Comparison of ENCODE assay signal across 8 mouse cellular contexts in the genomic region with DNA sequence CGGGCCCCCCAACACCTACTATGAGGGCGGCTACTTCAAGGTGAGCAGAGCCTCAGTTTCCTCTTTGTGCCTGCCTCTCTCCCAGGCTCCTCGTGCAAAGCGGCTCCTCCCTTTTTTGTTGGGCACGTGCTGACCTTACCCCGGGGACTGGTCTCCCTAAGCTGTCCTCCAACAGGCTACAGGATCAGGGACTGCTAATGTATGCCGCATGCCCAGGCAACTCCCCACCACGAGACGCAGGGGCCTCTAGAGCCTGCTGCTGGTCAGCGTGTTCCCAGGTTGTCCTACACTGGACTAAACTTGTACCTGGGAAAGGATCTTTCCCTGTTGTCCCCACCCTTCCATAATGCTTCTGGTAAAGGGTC. TPM values are rescaled to one million over a fixed set of nuclear protein-coding genes. Genes with fewer than 3 reads are reported as not detected.
DNase-seq lines count a peak whose midpoint lies in the region; ATAC-seq and TF ChIP-seq lines count a peak whose summit lies in the region.

No protein-coding gene starts in this region.

- no peak for ATAC-seq in hindbrain, postnatal 0 days

- H3K4me3 ChIP-seq in embryonic facial prominence, embryonic 10.5 days = peak overlapping the region; percentile 67
- H3K4me3 ChIP-seq in hindbrain, postnatal 0 days (ENCODE audit: low read length) = peak overlapping the region; percentile 73

- peak overlapping the region; percentile 82 for H3K27ac ChIP-seq in embryonic facial prominence, embryonic 10.5 days (replicated peaks)
- H3K27ac ChIP-seq in hindbrain, postnatal 0 days = peak overlapping the region; percentile 85

- H3K9ac ChIP-seq in hindbrain, postnatal 0 days (replicated peaks; ENCODE audit: low read length) = peak overlapping the region; percentile 84

- TF ChIP-seq CTCF in hindbrain, postnatal 0 days (IDR thresholded peaks at IDR 0.05; ENCODE audit: low read depth) = no peak

- H3K9me3 ChIP-seq in embryonic facial prominence, embryonic 10.5 days = no peaks in the 10 kb centered on the region
- H3K9me3 ChIP-seq in hindbrain, postnatal 0 days (ENCODE audit: low read length) = no peaks in the 10 kb centered on the region

- peak overlapping the region; percentile 96 for H3K4me2 ChIP-seq in hindbrain, postnatal 0 days (ENCODE audit: low read depth, low read length)

- no peaks in the 10 kb centered on the region for H3K27me3 ChIP-seq in embryonic facial prominence, embryonic 10.5 days (replicated peaks; ENCODE audit: low read depth, poor library complexity, severe bottlenecking)
- H3K27me3 ChIP-seq in hindbrain, postnatal 0 days (ENCODE audit: insufficient read depth, low read length) = no peaks in the 10 kb centered on the region

- H3K4me1 ChIP-seq in embryonic facial prominence, embryonic 10.5 days = peaks cover 26% of the 10 kb centered on the region
- peaks cover 17% of the 10 kb centered on the region for H3K4me1 ChIP-seq in hindbrain, postnatal 0 days (ENCODE audit: insufficient read depth, low read length)

- DNase-seq in gastrocnemius, adult 18-20 months (ENCODE audit: low spot score) = peak; percentile 37
- DNase-seq in gastrocnemius, postnatal 14 days = no peak
- DNase-seq in B cell, adult 2 months = peak; percentile 31 to 33
- no peak for DNase-seq in embryonic facial prominence, embryonic 10.5 days (ENCODE audit: low spot score)
- DNase-seq in hindbrain, postnatal 0 days (ENCODE audit: low spot score) = no peak
- peak; percentile 40 for DNase-seq in lung, postnatal 10 days
- peak; percentile 62 for DNase-seq in testis, postnatal 10 days (ENCODE audit: low spot score)
- no peak for DNase-seq in left cerebral cortex, postnatal 36 days (ENCODE audit: low spot score in 2 of 2)

- WGBS in embryonic facial prominence, embryonic 10.5 days = 0% methylated on average over 10 of the region's 10 CpGs
- WGBS in hindbrain, postnatal 0 days = 0% methylated on average over 9 of the region's 10 CpGs

- H3K36me3 ChIP-seq in embryonic facial prominence, embryonic 10.5 days (replicated peaks) = peaks cover 41% of the 10 kb centered on the region
- H3K36me3 ChIP-seq in hindbrain, postnatal 0 days (ENCODE audit: insufficient read depth, low read length) = peaks cover 34% of the 10 kb centered on the region

- intact Hi-C loops in gastrocnemius, postnatal 14 days (cut with DNase I; ENCODE audit: low total_unique reads) = no loop called here
- intact Hi-C loops in left cerebral cortex, postnatal 36 days (cut with DNase I) = no loop called here

RNA-seq across cellular contexts. Expression of gene Cdc34, which starts 0.5 kb away (rescaled TPM):
- 100 to 1,000 TPM; 388 to 419 TPM for total RNA-seq in gastrocnemius, adult 18-20 months (2021)
- total RNA-seq in gastrocnemius, postnatal 14 days (2021) = 100 to 1,000 TPM; 314 to 321 TPM
- polyA plus RNA-seq in embryonic facial prominence, embryonic 10.5 days (2016; fragmentation: Nextera tagmentation; extraction: Ambion mirVana) = 240 and 250 TPM in 2 replicates
- total RNA-seq in hindbrain, postnatal 0 days (2014; rRNA removed) = 65.1 and 76.7 TPM in 2 replicates
- polyA plus RNA-seq in hindbrain, postnatal 0 days (2015; fragmentation: Nextera tagmentation; extraction: Ambion mirVana) = 69.8 and 71.3 TPM in 2 replicates
- total RNA-seq in left cerebral cortex, postnatal 36 days (2021) = 10 to 100 TPM; 76.2 to 90.0 TPM

RNA-seq across cellular contexts. Expression of gene Gzmm, which starts 6.3 kb away (rescaled TPM):
- 10 to 100 TPM in 1 of 2 experiments, 1 to 10 TPM in 1; 8.3 to 10.1 TPM for total RNA-seq in gastrocnemius, adult 18-20 months (2021)
- 1 to 10 TPM; 2.3 to 2.9 TPM for total RNA-seq in gastrocnemius, postnatal 14 days (2021)
- polyA plus RNA-seq in embryonic facial prominence, embryonic 10.5 days (2016; fragmentation: Nextera tagmentation; extraction: Ambion mirVana) = 0.88 and 1.5 TPM in 2 replicates
- 0.22 and 0.63 TPM in 2 replicates for total RNA-seq in hindbrain, postnatal 0 days (2014; rRNA removed)
- 1.2 TPM in 2 replicates for polyA plus RNA-seq in hindbrain, postnatal 0 days (2015; fragmentation: Nextera tagmentation; extraction: Ambion mirVana)
- 1 to 10 TPM; 1.8 to 2.0 TPM for total RNA-seq in left cerebral cortex, postnatal 36 days (2021)

RNA-seq across cellular contexts. Expression of gene Tpgs1, which starts 13.4 kb away (rescaled TPM):
- 10 to 100 TPM; 19.1 to 19.7 TPM for total RNA-seq in gastrocnemius, adult 18-20 months (2021)
- total RNA-seq in gastrocnemius, postnatal 14 days (2021) = 10 to 100 TPM; 22.6 to 24.0 TPM
- polyA plus RNA-seq in embryonic facial prominence, embryonic 10.5 days (2016; fragmentation: Nextera tagmentation; extraction: Ambion mirVana) = 62.6 and 63.5 TPM in 2 replicates
- total RNA-seq in hindbrain, postnatal 0 days (2014; rRNA removed) = 117 and 135 TPM in 2 replicates
- 132 and 133 TPM in 2 replicates for polyA plus RNA-seq in hindbrain, postnatal 0 days (2015; fragmentation: Nextera tagmentation; extraction: Ambion mirVana)
- 10 to 100 TPM; 71.4 to 91.6 TPM for total RNA-seq in left cerebral cortex, postnatal 36 days (2021)

RNA-seq across cellular contexts. Expression of gene Madcam1, which starts 18.2 kb away (rescaled TPM):
- not detected for total RNA-seq in gastrocnemius, adult 18-20 months (2021)
- not detected for total RNA-seq in gastrocnemius, postnatal 14 days (2021)
- polyA plus RNA-seq in embryonic facial prominence, embryonic 10.5 days (2016; fragmentation: Nextera tagmentation; extraction: Ambion mirVana) = 2.5 and 3.2 TPM in 2 replicates
- total RNA-seq in hindbrain, postnatal 0 days (2014; rRNA removed) = 0.90 and 2.1 TPM in 2 replicates
- 0.98 and 1.4 TPM in 2 replicates for polyA plus RNA-seq in hindbrain, postnatal 0 days (2015; fragmentation: Nextera tagmentation; extraction: Ambion mirVana)
- total RNA-seq in left cerebral cortex, postnatal 36 days (2021) = not detected

RNA-seq across cellular contexts. Expression of gene Bsg, which starts 21.8 kb away (rescaled TPM):
- total RNA-seq in gastrocnemius, adult 18-20 months (2021) = 100 to 1,000 TPM; 540 to 773 TPM
- 100 to 1,000 TPM; 496 to 497 TPM for total RNA-seq in gastrocnemius, postnatal 14 days (2021)
- polyA plus RNA-seq in embryonic facial prominence, embryonic 10.5 days (2016; fragmentation: Nextera tagmentation; extraction: Ambion mirVana) = 591 and 608 TPM in 2 replicates
- total RNA-seq in hindbrain, postnatal 0 days (2014; rRNA removed) = 1,127 and 1,151 TPM in 2 replicates
- polyA plus RNA-seq in hindbrain, postnatal 0 days (2015; fragmentation: Nextera tagmentation; extraction: Ambion mirVana) = 1,243 and 1,259 TPM in 2 replicates
- total RNA-seq in left cerebral cortex, postnatal 36 days (2021) = 100 to 1,000 TPM; 593 to 646 TPM

Comparison
In these comparisons a context has a peak if more than half of its experiments do, and no peak if none do; other contexts are left out.
1. DNase-seq: peak in gastrocnemius, adult 18-20 months (single experiment), B cell, adult 2 months (2 of 2), lung, postnatal 10 days (single experiment) and testis, postnatal 10 days (single experiment); none in gastrocnemius, postnatal 14 days (single experiment), embryonic facial prominence, embryonic 10.5 days (single experiment), hindbrain, postnatal 0 days (single experiment) and left cerebral cortex, postnatal 36 days (0 of 2).